Mouse (Mus musculus) gastrocnemius, adult 8-10 months (tissue): Measurements from ENCODE around the gene Btc. TPM values are rescaled to one million over a fixed set of nuclear protein-coding genes. Genes with fewer than 3 reads are reported as not detected.

Source experiments
- DNase-seq, 2 experiments: peaks; one replicate each; pipeline ENCODE4 v3.0.0; 2022; ENCODE audit warnings: low spot score in 2 of 2
- total RNA-seq, 4 experiments: library from RNA; stranded (reverse); gene quantifications; 2 replicates each; pipeline ENCODE4 v1.2.4; 2022

The Btc gene
- total RNA-seq, 4 experiments from 2014 or later: 0.21 to 1.3 (median 0.89) TPM

DNA sequence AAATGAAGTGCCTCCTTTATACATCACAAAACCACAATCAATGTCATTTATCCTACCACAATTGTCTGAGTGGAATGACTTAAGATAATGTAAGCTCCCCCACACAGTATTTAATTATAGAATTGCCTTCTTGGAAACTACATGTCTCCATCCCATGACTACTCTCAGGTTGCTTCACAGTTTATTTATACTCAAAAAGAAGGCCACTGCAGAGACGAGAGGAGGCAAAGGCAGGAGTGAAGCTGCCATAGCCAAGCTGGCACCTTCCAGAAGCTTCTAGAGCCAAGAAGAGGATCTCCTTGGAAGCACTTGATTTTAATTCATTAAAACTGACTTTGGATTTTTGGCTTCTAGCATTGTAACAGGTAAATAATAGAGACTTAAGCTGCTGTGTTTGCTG lies 81.0 kb downstream of the Btc start:
- DNase-seq: peak in 1 of 2 experiments; percentile 20

- no peak for DNase-seq
Measured at GRCm38 (mm10) chr5:91320348-91320747, 82.4 kb downstream of the Btc start.

DNA sequence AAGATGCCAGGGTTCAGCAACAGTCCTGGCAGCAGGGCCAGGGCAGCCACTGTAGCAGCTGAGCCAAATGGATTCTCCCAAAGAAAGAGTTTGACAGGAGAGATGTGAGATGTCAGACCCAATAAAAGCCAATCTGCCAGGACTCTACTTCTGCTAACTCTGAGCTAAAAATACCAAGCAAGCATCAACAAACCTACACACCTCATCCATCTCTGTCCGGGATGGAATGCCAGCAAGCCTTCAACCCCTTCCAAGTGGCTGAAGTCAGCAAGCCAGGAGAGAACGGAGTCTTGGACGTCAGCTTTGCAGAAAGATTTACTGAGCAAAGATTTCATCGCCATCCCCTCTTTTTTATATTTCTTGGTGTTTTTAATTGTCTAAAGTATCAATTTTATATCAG lies 88.8 kb downstream of the Btc start:
- peak in 1 of 2 experiments; percentile 10 for DNase-seq

- DNase-seq: no peak
Measured at GRCm38 (mm10) chr5:91311767-91312166, 91.0 kb downstream of the Btc start.

- DNase-seq: no peak
Measured at GRCm38 (mm10) chr5:91308576-91308975, 94.2 kb downstream of the Btc start.

DNA sequence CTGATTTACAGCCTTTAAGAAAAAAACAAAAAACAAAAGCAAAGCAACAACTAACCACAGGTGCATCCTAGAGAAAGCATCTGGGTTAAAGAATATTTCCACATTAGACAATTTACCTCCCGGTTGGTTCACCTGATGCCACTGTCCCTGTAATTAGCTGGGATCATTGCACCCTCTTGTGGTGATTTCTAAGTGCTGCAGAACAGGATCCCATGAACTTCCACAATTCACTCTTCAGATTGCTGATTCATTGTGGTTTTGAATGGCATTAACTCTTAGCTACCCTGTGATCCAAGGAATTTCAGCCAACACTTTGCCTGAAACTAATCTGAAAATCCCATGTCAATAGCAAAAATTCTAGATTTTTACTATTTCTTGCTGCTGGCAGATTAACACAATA lies 94.9 kb downstream of the Btc start:
- no peak for DNase-seq

Other genes starting within 250 kb of the Btc start
- 10 to 100 TPM; 18.4 to 26.4 (median 23.3) TPM for gene Parm1, start 114.6 kb upstream of the Btc start, total RNA-seq